Mouse (Mus musculus) spleen, adult 12 weeks (tissue): ENCODE measurements around the gene Spred2.

Experiments
- DNase-seq: peaks from one replicate; pipeline ENCODE4 v3.0.0; 2022; ENCODE audit warnings: low spot score

Spred2 gene

GRCm38 (mm10) chr11:19953919-19954318 is 29.7 kb downstream of the Spred2 start:
- no peak for DNase-seq

- DNase-seq, result no peak
These were observed 30.9 kb downstream of the Spred2 start for GRCm38 (mm10) chr11:19955069-19955468.

- no peak for DNase-seq
These were observed 31.5 kb downstream of the Spred2 start for GRCm38 (mm10) chr11:19955701-19956100.

GRCm38 (mm10) chr11:19959006-19959405 is 34.8 kb downstream of the Spred2 start:
- DNase-seq, result no peak

- no peak for DNase-seq
These were observed 35.7 kb downstream of the Spred2 start for GRCm38 (mm10) chr11:19959897-19960296.

- no peak for DNase-seq
These were observed 36.4 kb downstream of the Spred2 start for GRCm38 (mm10) chr11:19960541-19960940.

GRCm38 (mm10) chr11:19961088-19961487 is 36.9 kb downstream of the Spred2 start:
- DNase-seq, result no peak

- no peak for DNase-seq
These were observed 37.7 kb downstream of the Spred2 start for GRCm38 (mm10) chr11:19961766-19962365.

GRCm38 (mm10) chr11:19962796-19963195 is 38.6 kb downstream of the Spred2 start:
- no peak for DNase-seq

- DNase-seq, result no peak
These were observed 39.6 kb downstream of the Spred2 start for GRCm38 (mm10) chr11:19963717-19964141.

GRCm38 (mm10) chr11:19964333-19964732 is 40.2 kb downstream of the Spred2 start:
- no peak for DNase-seq

- no peak for DNase-seq
These were observed 40.9 kb downstream of the Spred2 start for GRCm38 (mm10) chr11:19965037-19965611.

GRCm38 (mm10) chr11:19965664-19966063 is 41.5 kb downstream of the Spred2 start:
- no peak for DNase-seq

- DNase-seq, result no peak
These were observed 42.1 kb downstream of the Spred2 start for GRCm38 (mm10) chr11:19966294-19966693.

- no peak for DNase-seq
These were observed 45.4 kb downstream of the Spred2 start for GRCm38 (mm10) chr11:19969584-19969983.

- no peak for DNase-seq
These were observed 48.0 kb downstream of the Spred2 start for GRCm38 (mm10) chr11:19971954-19972750.

GRCm38 (mm10) chr11:19973032-19973790 is 49.0 kb downstream of the Spred2 start:
- DNase-seq, result no peak

- DNase-seq, result no peak
These were observed 51.9 kb downstream of the Spred2 start for GRCm38 (mm10) chr11:19976032-19976431.

GRCm38 (mm10) chr11:19977687-19978086 is 53.5 kb downstream of the Spred2 start:
- DNase-seq, result no peak

GRCm38 (mm10) chr11:19979338-19979737 is 55.2 kb downstream of the Spred2 start:
- no peak for DNase-seq

GRCm38 (mm10) chr11:19982113-19982512 is 57.9 kb downstream of the Spred2 start:
- no peak for DNase-seq

- no peak for DNase-seq
These were observed 58.6 kb downstream of the Spred2 start for GRCm38 (mm10) chr11:19982779-19983178.
